ENCODE assay signal across 8 mouse cellular contexts in genomic region chr11:82763742-82764437, GRCm38 (mm10). TPM values are rescaled to one million over a fixed set of nuclear protein-coding genes. Genes with fewer than 3 reads are reported as not detected.
DNase-seq lines count a peak whose midpoint lies in the region; ATAC-seq and TF ChIP-seq lines count a peak whose summit lies in the region.

Gene Cct6b (minus strand): TSS chr11:82764321.
Gene Zfp830 (plus strand): TSS chr11:82764345.

- H3K4me2 ChIP-seq in embryonic facial prominence, embryonic 11.5 days (ENCODE audit: low read depth, low read length): peak within 1 kb of the TSS; percentile 72
- peak within 1 kb of the TSS; percentile 75 for H3K4me2 ChIP-seq in intestine, postnatal 0 days (replicated peaks; ENCODE audit: low read depth)

- H3K27me3 ChIP-seq in embryonic facial prominence, embryonic 11.5 days (ENCODE audit: control insufficient read depth, insufficient read depth, low read length): no peaks in the 10 kb centered on the region
- no peaks in the 10 kb centered on the region for H3K27me3 ChIP-seq in intestine, postnatal 0 days (replicated peaks; ENCODE audit: control insufficient read depth, insufficient read depth, low read length)
- H3K27me3 ChIP-seq in midbrain, embryonic 10.5 days (ENCODE audit: low read depth, poor library complexity, severe bottlenecking): no peaks in the 10 kb centered on the region

- peak; percentile 98 for ATAC-seq in embryonic facial prominence, embryonic 11.5 days (replicated peaks; ENCODE audit: insufficient number of reproducible peaks, low FRiP score, low TSS enrichment, low read depth)
- peak; percentile 96 for ATAC-seq in granulocyte monocyte progenitor cell, adult 5-6 weeks (replicated peaks; ENCODE audit: poor library complexity, severe bottlenecking)
- peak; percentile 99 for ATAC-seq in intestine, postnatal 0 days

- peak; percentile 89 for DNase-seq in 3134 (ENCODE audit: extremely low read depth, insufficient read length, low spot score)
- peak; percentile 97 for DNase-seq in adrenal gland, postnatal 25 days
- peak; percentile 98 for DNase-seq in embryonic facial prominence, embryonic 11.5 days (ENCODE audit: low spot score)
- DNase-seq in left cerebral cortex, postnatal 36 days (ENCODE audit: low spot score in 2 of 2): peak; percentile 92 to 94
- DNase-seq in midbrain, embryonic 10.5 days (ENCODE audit: low spot score): peak; percentile 93
- peak; percentile 88 to 92 for DNase-seq in right cerebral cortex, postnatal 36 days (ENCODE audit: low spot score in 2 of 2)

- H3K4me3 ChIP-seq in embryonic facial prominence, embryonic 11.5 days (ENCODE audit: low read depth, low read length): peak within 1 kb of the TSS; percentile 76
- H3K4me3 ChIP-seq in intestine, postnatal 0 days (ENCODE audit: low read depth, low read length): peak within 1 kb of the TSS; percentile 94
- peak within 1 kb of the TSS; percentile 99 for H3K4me3 ChIP-seq in midbrain, embryonic 10.5 days

- H3K9ac ChIP-seq in embryonic facial prominence, embryonic 11.5 days (replicated peaks; ENCODE audit: low read length): peak within 1 kb of the TSS; percentile 89
- H3K9ac ChIP-seq in intestine, postnatal 0 days (ENCODE audit: low read depth, low read length): peak within 1 kb of the TSS; percentile 91

- no peaks in the 10 kb centered on the region for H3K4me1 ChIP-seq in embryonic facial prominence, embryonic 11.5 days (ENCODE audit: control insufficient read depth, insufficient read depth, low read length)
- peaks cover 10% of the 10 kb centered on the region for H3K4me1 ChIP-seq in intestine, postnatal 0 days (replicated peaks; ENCODE audit: control insufficient read depth, insufficient read depth, low read length)
- H3K4me1 ChIP-seq in midbrain, embryonic 10.5 days: peaks cover 24% of the 10 kb centered on the region

- no peaks in the 10 kb centered on the region for H3K36me3 ChIP-seq in embryonic facial prominence, embryonic 11.5 days (replicated peaks; ENCODE audit: control insufficient read depth, insufficient read depth, low read depth, low read length)
- H3K36me3 ChIP-seq in intestine, postnatal 0 days (ENCODE audit: control insufficient read depth, insufficient read depth): no peaks in the 10 kb centered on the region; the same call in 1 of the 2 replicates
- peaks cover 23% of the 10 kb centered on the region for H3K36me3 ChIP-seq in midbrain, embryonic 10.5 days

- peak within 1 kb of the TSS; percentile 72 for H3K27ac ChIP-seq in embryonic facial prominence, embryonic 11.5 days (replicated peaks; ENCODE audit: low read depth, low read length)
- peak within 1 kb of the TSS; percentile 94 for H3K27ac ChIP-seq in intestine, postnatal 0 days (ENCODE audit: low read depth, low read length)
- peak within 1 kb of the TSS; percentile 91 for H3K27ac ChIP-seq in midbrain, embryonic 10.5 days (replicated peaks)

- TF ChIP-seq CTCF in intestine, postnatal 0 days (IDR thresholded peaks at IDR 0.05; ENCODE audit: low read depth): no peak; the same call in 1 of the 2 replicates

- WGBS in embryonic facial prominence, embryonic 11.5 days: under 1% methylated on average over 43 of the region's 44 CpGs
- WGBS in intestine, postnatal 0 days: under 1% methylated on average over 44 of the region's 44 CpGs
- under 1% methylated on average over 44 of the region's 44 CpGs for WGBS in midbrain, embryonic 10.5 days

- no peaks in the 10 kb centered on the region for H3K9me3 ChIP-seq in embryonic facial prominence, embryonic 11.5 days (replicated peaks; ENCODE audit: control insufficient read depth, low read length)
- no peaks in the 10 kb centered on the region for H3K9me3 ChIP-seq in intestine, postnatal 0 days (ENCODE audit: control insufficient read depth)
- peaks cover 4% of the 10 kb centered on the region; the same call in 1 of the 2 replicates for H3K9me3 ChIP-seq in midbrain, embryonic 10.5 days (replicated peaks)

- intact Hi-C loops in left cerebral cortex, postnatal 36 days (cut with DNase I): loop anchor here (2.0 to 5.0 kb wide), 2 partner anchors 377 to 529 kb away; partner anchors contain the start of gene Tmem132e

RNA-seq across cellular contexts. Expression of gene Cct6b, which starts in this region (rescaled TPM):
- 1.4 TPM in 1 of 2 replicates, not detected in the other for total RNA-seq in adrenal gland, postnatal 25 days (2021)
- polyA plus RNA-seq in embryonic facial prominence, embryonic 11.5 days (2014; fragmentation: Nextera tagmentation; extraction: Ambion mirVana): 0.11 and 0.26 TPM in 2 replicates
- total RNA-seq in granulocyte monocyte progenitor cell, adult 5-6 weeks (2014; fragmentation: Nextera tagmentation): 0.19 and 0.88 TPM in 2 replicates
- 0.34 TPM in 1 of 2 replicates, not detected in the other for total RNA-seq in granulocyte monocyte progenitor cell, adult 5-6 weeks (2017)
- polyA plus RNA-seq in intestine, postnatal 0 days (2015; fragmentation: Nextera tagmentation; extraction: Ambion mirVana): 0.27 and 0.29 TPM in 2 replicates
- total RNA-seq in left cerebral cortex, postnatal 36 days (2021): under 1 TPM; 0.27 to 0.35 TPM
- 0.22 and 0.39 TPM in 2 replicates for polyA plus RNA-seq in midbrain, embryonic 10.5 days (2016; fragmentation: Nextera tagmentation; extraction: Ambion mirVana)

RNA-seq across cellular contexts. Expression of gene Zfp830, which starts in this region (rescaled TPM):
- 21.2 and 21.3 TPM in 2 replicates for total RNA-seq in adrenal gland, postnatal 25 days (2021)
- 44.4 and 44.9 TPM in 2 replicates for polyA plus RNA-seq in embryonic facial prominence, embryonic 11.5 days (2014; fragmentation: Nextera tagmentation; extraction: Ambion mirVana)
- total RNA-seq in granulocyte monocyte progenitor cell, adult 5-6 weeks (2014; fragmentation: Nextera tagmentation): 13.9 and 15.2 TPM in 2 replicates
- total RNA-seq in granulocyte monocyte progenitor cell, adult 5-6 weeks (2017): 44.3 and 46.4 TPM in 2 replicates
- 19.5 and 21.1 TPM in 2 replicates for polyA plus RNA-seq in intestine, postnatal 0 days (2015; fragmentation: Nextera tagmentation; extraction: Ambion mirVana)
- 10 to 100 TPM; 15.4 to 15.8 TPM for total RNA-seq in left cerebral cortex, postnatal 36 days (2021)
- polyA plus RNA-seq in midbrain, embryonic 10.5 days (2016; fragmentation: Nextera tagmentation; extraction: Ambion mirVana): 33.3 and 37.6 TPM in 2 replicates

Comparison
In these comparisons a context has a peak if more than half of its experiments do, and no peak if none do; other contexts are left out.
1. Peak in every context shown above with its lines: DNase-seq, ATAC-seq, H3K4me3 ChIP-seq and H3K27ac ChIP-seq.